Mouse (Mus musculus) urinary bladder, postnatal 25 days (tissue): ENCODE results near the gene Plxdc2.
A peak's percentile ranks its signal among the peaks of the same experiment; 100 is the strongest.

ENCODE experiments used
- DNase-seq: peaks from one replicate; pipeline ENCODE4 v3.0.0; 2022; ENCODE audit warnings: low spot score

The Plxdc2 gene

GRCm38 (mm10) chr2:16414340-16414976, 58.4 kb downstream of the Plxdc2 start:
- DNase-seq: no peak

- no peak for DNase-seq
Observed at GRCm38 (mm10) chr2:16439030-16439429, 82.9 kb downstream of the Plxdc2 start.

- DNase-seq: no peak
Observed at GRCm38 (mm10) chr2:16442643-16443042, 86.5 kb downstream of the Plxdc2 start.

GRCm38 (mm10) chr2:16447936-16448335, 91.8 kb downstream of the Plxdc2 start:
- no peak for DNase-seq

GRCm38 (mm10) chr2:16450838-16451665, 94.9 kb downstream of the Plxdc2 start:
- DNase-seq: peak; percentile 28

GRCm38 (mm10) chr2:16451666-16452009, 95.5 kb downstream of the Plxdc2 start:
- no peak for DNase-seq

GRCm38 (mm10) chr2:16452080-16452479, 96.0 kb downstream of the Plxdc2 start:
- no peak for DNase-seq

GRCm38 (mm10) chr2:16456264-16456780, 100.2 kb downstream of the Plxdc2 start:
- no peak for DNase-seq

GRCm38 (mm10) chr2:16459490-16459889, 103.4 kb downstream of the Plxdc2 start:
- DNase-seq: no peak

GRCm38 (mm10) chr2:16470099-16470498, 114.0 kb downstream of the Plxdc2 start:
- DNase-seq: no peak

- no peak for DNase-seq
Observed at GRCm38 (mm10) chr2:16483943-16484342, 127.8 kb downstream of the Plxdc2 start.

GRCm38 (mm10) chr2:16485970-16486369, 129.9 kb downstream of the Plxdc2 start:
- DNase-seq: no peak

GRCm38 (mm10) chr2:16491242-16491641, 135.1 kb downstream of the Plxdc2 start:
- DNase-seq: no peak

GRCm38 (mm10) chr2:16502843-16503242, 146.7 kb downstream of the Plxdc2 start:
- DNase-seq: no peak

- no peak for DNase-seq
Observed at GRCm38 (mm10) chr2:16507540-16508230, 151.6 kb downstream of the Plxdc2 start.

- no peak for DNase-seq
Observed at GRCm38 (mm10) chr2:16518148-16518547, 162.0 kb downstream of the Plxdc2 start.

GRCm38 (mm10) chr2:16523427-16523826, 167.3 kb downstream of the Plxdc2 start:
- no peak for DNase-seq

GRCm38 (mm10) chr2:16532244-16532643, 176.1 kb downstream of the Plxdc2 start:
- DNase-seq: no peak

- no peak for DNase-seq
Observed at GRCm38 (mm10) chr2:16534566-16534965, 178.5 kb downstream of the Plxdc2 start.

GRCm38 (mm10) chr2:16541226-16541625, 185.1 kb downstream of the Plxdc2 start:
- no peak for DNase-seq

- no peak for DNase-seq
Observed at GRCm38 (mm10) chr2:16545207-16545606, 189.1 kb downstream of the Plxdc2 start.

- DNase-seq: no peak
Observed at GRCm38 (mm10) chr2:16559287-16559686, 203.2 kb downstream of the Plxdc2 start.

GRCm38 (mm10) chr2:16568263-16568662, 212.2 kb downstream of the Plxdc2 start:
- DNase-seq: no peak
